Mouse (Mus musculus) erythroblast, adult 5-6 weeks (primary cell): Measurements from ENCODE around the gene Klf5. TPM values are rescaled to one million over a fixed set of nuclear protein-coding genes. Genes with fewer than 3 reads are reported as not detected.
A peak's percentile ranks its signal among the peaks of the same experiment; 100 is the strongest.

Experiments used
- ATAC-seq: replicated peaks from 2 replicates; pipeline ENCODE4 v1.8.0; 2016; ENCODE audit warnings: moderate number of reproducible peaks, mild to moderate bottlenecking, moderate TSS enrichment, inconsistent platforms; ENCODE audit not compliant: poor library complexity, low FRiP score, severe bottlenecking
- total RNA-seq, 2 experiments: library from RNA; stranded (forward) in 1 of 2; stranded (reverse) in 1 of 2; fragments of 150-400 nt in 1 of 2; fragments of 200-764, 138-1000 nt in 1 of 2; gene quantifications; 2 replicates each; pipeline versions ENCODE4 v1.2.3 to v1.2.4; 2015 to 2017; ENCODE audit warnings: low replicate concordance in 2 of 2

Klf5 gene
- total RNA-seq (2015; ENCODE audit: low replicate concordance): 6.0 and 10.0 TPM in 2 replicates
- total RNA-seq (2017; ENCODE audit: low replicate concordance): 0.94 and 4.5 TPM in 2 replicates

GRCm38 (mm10) chr14:99298385-99299021 lies at the start of gene Klf5:
TSS of gene Klf5 (plus strand) at chr14:99298691.
- peak; percentile 100 for ATAC-seq

- no peak for ATAC-seq
Measured at GRCm38 (mm10) chr14:99262026-99262425, 36.5 kb upstream of the Klf5 start.

- ATAC-seq: peak; percentile 83
Measured at GRCm38 (mm10) chr14:99263816-99264215, 34.7 kb upstream of the Klf5 start.

- no peak for ATAC-seq
Measured at GRCm38 (mm10) chr14:99265791-99266190, 32.7 kb upstream of the Klf5 start.

GRCm38 (mm10) chr14:99266749-99267148 lies 31.7 kb upstream of the Klf5 start:
- no peak for ATAC-seq

GRCm38 (mm10) chr14:99274056-99274455 lies 24.4 kb upstream of the Klf5 start:
- no peak for ATAC-seq

- ATAC-seq: no peak
Measured at GRCm38 (mm10) chr14:99275827-99276226, 22.7 kb upstream of the Klf5 start.

- ATAC-seq: no peak
Measured at GRCm38 (mm10) chr14:99278312-99278711, 20.2 kb upstream of the Klf5 start.

GRCm38 (mm10) chr14:99278763-99279486 lies 19.6 kb upstream of the Klf5 start:
- no peak for ATAC-seq

GRCm38 (mm10) chr14:99280399-99280798 lies 18.1 kb upstream of the Klf5 start:
- no peak for ATAC-seq

- ATAC-seq: no peak
Measured at GRCm38 (mm10) chr14:99280825-99281433, 17.6 kb upstream of the Klf5 start.

- ATAC-seq: no peak
Measured at GRCm38 (mm10) chr14:99285486-99285885, 13.0 kb upstream of the Klf5 start.

- no peak for ATAC-seq
Measured at GRCm38 (mm10) chr14:99292176-99292575, 6.3 kb upstream of the Klf5 start.

- ATAC-seq: no peak
Measured at GRCm38 (mm10) chr14:99294424-99294823, 4.1 kb upstream of the Klf5 start.

- no peak for ATAC-seq
Measured at GRCm38 (mm10) chr14:99295606-99296341, 2.7 kb upstream of the Klf5 start.

GRCm38 (mm10) chr14:99299022-99299481 lies 561 bp downstream of the Klf5 start:
- peak; percentile 72 for ATAC-seq

- no peak for ATAC-seq
Measured at GRCm38 (mm10) chr14:99299701-99300191, 1.3 kb downstream of the Klf5 start.

- no peak for ATAC-seq
Measured at GRCm38 (mm10) chr14:99301472-99301871, 3.0 kb downstream of the Klf5 start.

GRCm38 (mm10) chr14:99304387-99304786 lies 5.9 kb downstream of the Klf5 start:
- no peak for ATAC-seq
